Mouse (Mus musculus) gastrocnemius, postnatal 14 days (tissue): ENCODE measurements around the gene Slf2. TPM values are rescaled to one million over a fixed set of nuclear protein-coding genes. Genes with fewer than 3 reads are reported as not detected.

Source experiments
- DNase-seq: peaks from one replicate; pipeline ENCODE4 v3.0.0; 2021; ENCODE audit warnings: mixed read lengths
- intact Hi-C: fragments of 180-260 bp; cut with DNase I; formaldehyde crosslinking; loops from one replicate; pipeline ENCODE4 v1.15.1; 2025; ENCODE audit warnings: low total_unique reads
- long read RNA-seq, 2 experiments: library from polyadenylated mRNA; stranded (forward); transcript quantifications; one replicate each; pipeline ENCODE4 v2.0.0; 2021
- total RNA-seq, 2 experiments: library from RNA; stranded (reverse); gene quantifications; 2 replicates each; pipeline ENCODE4 v1.2.3; 2021

Gene Slf2
- 10 to 100 TPM; 13.5 to 15.9 TPM for total RNA-seq
- long read RNA-seq, experiment 1, full-length matches to known transcripts: 1 of 2 reads
- long read RNA-seq, experiment 1, partial matches to known transcripts: 0 of 2 reads
- long read RNA-seq, experiment 1, other reads (novel, unspliced or antisense): 1 of 2 reads
- long read RNA-seq, experiment 2, full-length matches to known transcripts: 3 of 5 reads
- long read RNA-seq, experiment 2, partial matches to known transcripts: 1 of 5 reads
- long read RNA-seq, experiment 2, other reads (novel, unspliced or antisense): 1 of 5 reads

GRCm38 (mm10) chr19:44930744-44931453 lies at the start of gene Slf2:
Gene Slf2 (plus strand): TSS chr19:44931151.
- peak; percentile 98 for DNase-seq
- intact Hi-C loops: no loop called here

- intact Hi-C loops: no loop called here
- DNase-seq: peak; percentile 66
Measured at GRCm38 (mm10) chr19:44882552-44883024, 48.4 kb upstream of the Slf2 start.

GRCm38 (mm10) chr19:44884331-44884730 lies 46.6 kb upstream of the Slf2 start:
- intact Hi-C loops: no loop called here
- DNase-seq: no peak

- no peak for DNase-seq
- intact Hi-C loops: no loop called here
Measured at GRCm38 (mm10) chr19:44886475-44886874, 44.5 kb upstream of the Slf2 start.

- intact Hi-C loops: no loop called here
- DNase-seq: peak; percentile 61
Measured at GRCm38 (mm10) chr19:44887679-44888235, 43.2 kb upstream of the Slf2 start.

- intact Hi-C loops: no loop called here
- DNase-seq: no peak
Measured at GRCm38 (mm10) chr19:44889548-44889947, 41.4 kb upstream of the Slf2 start.

- intact Hi-C loops: loop anchor here (10.0 kb wide), 2 partner anchors 137 to 237 kb away; partner anchors contain the start of gene Pax2
- DNase-seq: no peak
Measured at GRCm38 (mm10) chr19:44891446-44891845, 39.5 kb upstream of the Slf2 start.

- DNase-seq: no peak
- intact Hi-C loops: loop anchor here (10.0 kb wide), 2 partner anchors 139 to 239 kb away; partner anchors contain the start of gene Pax2
Measured at GRCm38 (mm10) chr19:44893231-44893871, 37.6 kb upstream of the Slf2 start.

GRCm38 (mm10) chr19:44895245-44895644 lies 35.7 kb upstream of the Slf2 start:
- intact Hi-C loops: loop anchor here (5.0 to 10.0 kb wide), 3 partner anchors 140 to 313 kb away; partner anchors contain the start of gene Pax2
- DNase-seq: peak; percentile 76

- intact Hi-C loops: loop anchor here (5.0 to 10.0 kb wide), 3 partner anchors 142 to 314 kb away; partner anchors contain the start of gene Pax2
- DNase-seq: no peak
Measured at GRCm38 (mm10) chr19:44896450-44896849, 34.5 kb upstream of the Slf2 start.

GRCm38 (mm10) chr19:44897521-44897920 lies 33.4 kb upstream of the Slf2 start:
- no peak for DNase-seq
- intact Hi-C loops: loop anchor here (5.0 to 10.0 kb wide), 3 partner anchors 143 to 315 kb away; partner anchors contain the start of gene Pax2

GRCm38 (mm10) chr19:44898646-44899045 lies 32.3 kb upstream of the Slf2 start:
- intact Hi-C loops: loop anchor here (5.0 to 10.0 kb wide), 3 partner anchors 144 to 316 kb away; partner anchors contain the start of gene Pax2
- DNase-seq: no peak

GRCm38 (mm10) chr19:44899104-44899793 lies 31.7 kb upstream of the Slf2 start:
- intact Hi-C loops: loop anchor here (5.0 to 10.0 kb wide), 3 partner anchors 144 to 317 kb away; partner anchors contain the start of gene Pax2
- no peak for DNase-seq

- DNase-seq: no peak
Measured at GRCm38 (mm10) chr19:44899947-44900773, 30.8 kb upstream of the Slf2 start.

GRCm38 (mm10) chr19:44901047-44901446 lies 29.9 kb upstream of the Slf2 start:
- DNase-seq: no peak
- intact Hi-C loops: no loop called here

More at GRCm38 (mm10) chr19:44899947-44900773, 30.8 kb upstream of the Slf2 start:
- intact Hi-C loops: loop anchor here (5.0 to 10.0 kb wide), 3 partner anchors 145 to 318 kb away; partner anchors contain the start of gene Pax2

GRCm38 (mm10) chr19:44902324-44902723 lies 28.6 kb upstream of the Slf2 start:
- peak; percentile 79 for DNase-seq
- intact Hi-C loops: no loop called here

GRCm38 (mm10) chr19:44903343-44904000 lies 27.5 kb upstream of the Slf2 start:
- intact Hi-C loops: no loop called here
- no peak for DNase-seq
